Mouse (Mus musculus) MEL-GATA-1-ER (cell line): Measurements from ENCODE around the gene Arid3b.

ENCODE experiments used
- DNase-seq: peaks from one replicate; pipeline ENCODE4 v3.0.0-alpha.2; 2012; ENCODE audit warnings: low read depth; ENCODE audit errors: extremely low read depth

Gene Arid3b

DNA sequence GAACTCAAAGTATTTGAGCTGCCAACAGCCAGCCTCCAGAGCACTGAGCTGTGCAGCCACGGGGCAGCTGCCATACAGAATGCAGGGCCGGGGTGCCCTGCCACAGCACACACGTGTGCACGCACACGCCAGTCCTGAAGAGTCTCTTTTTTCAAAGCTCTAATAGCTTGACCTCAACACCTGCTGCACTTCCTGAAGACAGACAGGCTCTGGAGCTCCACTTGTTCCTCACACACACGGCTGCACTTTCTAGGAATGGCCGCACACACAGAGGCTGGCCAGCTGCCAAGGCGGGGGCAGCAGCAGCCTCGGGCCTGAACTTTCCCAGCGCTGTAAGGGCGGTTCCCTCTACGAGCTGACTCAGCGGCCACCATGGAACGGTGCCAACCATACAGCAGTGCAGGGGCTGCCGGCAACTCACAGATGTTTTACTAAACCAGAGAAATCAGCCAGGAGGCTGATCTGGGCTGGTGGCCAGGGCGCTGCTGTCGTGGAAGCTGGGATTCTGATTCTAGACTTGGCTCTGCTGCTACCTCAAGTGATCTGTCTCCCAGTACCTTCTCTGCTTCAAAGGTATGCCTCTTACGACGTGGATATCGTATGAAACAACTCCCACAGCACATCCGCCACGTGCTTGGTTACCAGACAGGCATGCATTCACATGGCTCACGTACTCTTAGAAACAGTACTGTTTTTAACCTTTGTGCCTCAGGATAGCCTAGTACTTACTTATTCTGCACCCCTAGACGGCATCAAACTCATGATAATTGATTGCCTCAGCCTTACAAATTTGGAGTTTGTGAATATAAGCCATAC lies 5.1 kb downstream of the Arid3b start:
- peak; percentile 93 for DNase-seq

DNA sequence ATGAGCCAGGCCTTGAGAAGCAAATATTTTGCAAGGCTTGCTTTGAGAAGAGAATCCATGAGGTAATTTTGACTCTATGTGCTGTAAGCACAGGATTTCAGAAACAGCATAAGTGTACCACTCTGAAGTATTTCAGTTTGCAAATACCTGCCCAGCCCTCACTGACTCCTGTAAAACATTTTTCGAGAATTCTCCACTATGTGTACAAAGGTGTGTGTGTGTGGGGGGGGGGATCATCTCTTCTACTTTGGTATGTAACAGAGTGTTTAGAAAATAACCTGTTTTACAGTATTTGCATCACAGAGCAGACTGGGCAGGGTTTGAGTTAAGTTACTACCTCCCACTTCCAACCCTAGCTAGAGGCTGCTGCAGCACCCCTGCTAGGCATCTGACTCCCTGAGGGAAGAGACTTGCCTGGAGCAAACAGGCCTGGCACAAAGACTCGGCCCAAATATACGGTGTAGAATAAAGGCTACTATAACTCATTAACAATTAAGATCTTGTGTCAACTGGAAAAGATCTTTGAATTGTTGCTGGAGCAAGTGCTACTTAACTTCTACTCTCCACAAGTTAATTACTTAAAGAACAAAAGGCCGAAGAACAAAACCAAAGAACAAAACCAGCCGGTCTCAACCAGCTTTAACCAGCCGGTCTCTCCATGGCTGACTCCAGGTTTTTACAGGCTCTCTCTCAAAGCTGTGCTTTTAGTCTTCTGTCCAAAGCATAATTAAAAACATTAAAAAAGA lies 6.6 kb downstream of the Arid3b start:
- DNase-seq = no peak

GRCm38 (mm10) chr9:57823397-57823796 lies 13.2 kb downstream of the Arid3b start:
- no peak for DNase-seq

DNA sequence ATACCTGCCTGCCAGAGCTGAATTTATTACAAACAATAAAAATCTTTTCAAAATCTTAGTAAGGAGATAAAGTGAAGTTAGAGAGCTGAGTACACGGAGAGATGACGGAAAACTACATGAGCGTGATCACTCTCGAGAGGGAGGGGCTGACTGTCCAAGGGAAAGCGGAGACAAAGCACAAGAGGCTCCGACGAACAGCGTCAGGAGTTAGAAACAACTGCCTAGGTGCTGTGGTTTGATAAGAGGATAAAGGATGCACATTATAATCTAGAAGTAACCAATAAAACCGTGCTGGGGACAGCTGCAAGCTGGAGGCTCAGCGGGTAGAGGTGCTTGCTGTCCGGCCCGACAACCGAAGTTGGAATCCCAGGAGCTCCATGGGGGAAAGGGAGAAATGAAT lies 13.8 kb downstream of the Arid3b start:
- peak; percentile 48 for DNase-seq

DNA sequence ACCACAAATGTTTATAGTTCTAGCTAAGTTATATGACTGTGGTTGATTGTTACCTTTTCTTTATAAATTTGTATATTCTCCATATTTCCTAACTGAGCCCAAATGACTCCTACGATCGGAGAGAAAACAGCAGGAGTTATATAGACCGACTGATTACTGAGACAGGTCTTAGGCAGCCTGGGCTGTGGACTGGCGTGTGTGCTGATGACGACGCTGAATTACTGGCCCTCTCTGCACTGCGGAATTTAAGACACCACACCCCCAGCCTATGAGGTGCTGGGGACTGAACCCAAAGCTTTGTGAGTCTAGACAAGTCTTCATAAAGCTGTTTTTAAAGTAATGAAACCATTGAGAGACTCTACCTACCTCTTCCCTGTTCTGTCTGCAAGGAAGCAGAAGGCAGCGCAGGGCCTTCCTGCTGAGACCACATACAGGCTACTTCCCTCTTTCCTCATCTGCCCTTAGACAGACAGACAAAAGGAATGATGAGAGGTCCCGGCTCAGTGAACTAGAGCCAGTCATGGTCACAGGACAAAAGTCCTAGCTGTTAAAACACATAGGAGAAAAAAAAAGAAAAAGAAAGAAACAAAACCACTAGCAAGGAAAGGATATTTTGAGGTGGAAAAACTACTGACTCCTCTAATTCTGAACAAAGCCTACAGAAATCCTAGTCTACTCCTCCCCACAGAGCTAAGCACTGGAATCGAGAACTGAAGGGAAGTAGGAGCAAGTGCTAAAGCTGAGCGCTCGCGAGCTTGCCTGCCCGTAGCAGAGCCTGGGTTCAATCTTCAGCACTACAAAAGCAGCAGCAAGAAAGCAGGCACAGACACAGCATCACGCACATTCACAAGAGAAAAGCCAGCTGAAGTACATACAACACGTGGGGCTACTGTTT lies 16.2 kb downstream of the Arid3b start:
- no peak for DNase-seq

- DNase-seq = no peak
These were observed 19.3 kb downstream of the Arid3b start for GRCm38 (mm10) chr9:57817220-57817667.

DNA sequence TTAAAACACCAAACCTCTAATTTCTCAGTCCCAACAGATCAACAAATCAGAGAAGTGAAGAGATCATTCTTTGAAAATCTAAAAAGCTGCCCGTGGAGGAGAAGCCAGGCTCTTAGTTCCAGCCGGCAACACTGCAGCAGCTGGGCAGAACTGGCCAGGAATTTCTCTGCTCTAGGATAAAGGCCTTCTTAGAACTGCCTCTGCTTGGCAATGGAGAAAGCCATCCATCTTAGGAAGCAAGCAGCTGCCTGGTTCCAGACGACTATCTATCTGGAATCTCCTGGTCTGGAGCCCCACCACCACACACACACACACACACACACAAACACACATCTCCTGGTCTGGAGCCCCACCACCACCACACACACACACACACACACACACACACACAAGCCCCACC lies 21.7 kb downstream of the Arid3b start:
- no peak for DNase-seq

- no peak for DNase-seq
These were observed 22.6 kb downstream of the Arid3b start for GRCm38 (mm10) chr9:57814014-57814413.

- no peak for DNase-seq
These were observed 24.5 kb downstream of the Arid3b start for GRCm38 (mm10) chr9:57811793-57812733.

DNA sequence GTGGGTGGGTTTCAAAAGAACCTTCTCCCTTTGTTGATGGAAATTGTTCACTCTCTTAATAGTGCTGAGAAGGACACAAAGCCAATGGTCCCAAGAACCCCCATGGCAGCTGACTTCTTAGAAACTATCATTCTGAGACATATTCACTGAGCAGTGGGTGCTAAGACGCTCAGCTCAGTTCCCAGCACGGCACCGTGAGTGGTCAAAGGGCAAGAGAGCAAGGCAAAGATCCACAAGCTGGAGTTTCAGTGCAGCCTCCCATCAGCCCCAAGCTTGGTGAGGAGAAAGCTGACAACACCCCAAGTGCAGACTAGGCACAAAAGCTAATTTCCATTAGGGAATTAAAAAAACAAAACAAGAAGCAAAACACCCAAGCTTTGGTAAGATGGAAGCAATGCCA lies 25.9 kb downstream of the Arid3b start:
- no peak for DNase-seq

DNA sequence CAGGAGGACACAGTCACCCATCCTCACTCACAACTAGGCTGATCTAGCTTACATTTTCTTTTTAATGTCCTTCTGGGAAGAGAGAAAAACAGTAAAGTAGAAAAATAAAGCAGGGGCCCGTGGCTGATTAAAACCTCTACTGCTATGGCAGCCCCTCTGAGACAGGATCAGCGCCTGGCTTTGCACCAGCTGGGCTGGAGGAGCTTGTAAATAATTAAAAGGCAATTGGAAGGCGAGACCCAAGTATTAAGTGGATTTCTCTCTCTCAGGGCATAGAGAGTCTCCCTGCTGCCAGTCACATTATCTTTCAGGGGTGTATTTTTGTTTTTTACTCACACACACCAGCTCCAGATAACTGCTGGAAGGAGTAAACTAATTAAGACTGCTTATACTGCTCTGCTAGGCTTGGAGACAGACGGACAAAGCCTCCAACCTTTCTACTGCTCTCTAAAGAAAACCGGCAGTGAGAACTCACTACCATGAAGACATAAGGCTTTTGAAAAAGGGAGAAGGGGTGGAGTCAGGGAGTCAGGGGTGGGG lies 27.8 kb downstream of the Arid3b start:
- DNase-seq = no peak

DNA sequence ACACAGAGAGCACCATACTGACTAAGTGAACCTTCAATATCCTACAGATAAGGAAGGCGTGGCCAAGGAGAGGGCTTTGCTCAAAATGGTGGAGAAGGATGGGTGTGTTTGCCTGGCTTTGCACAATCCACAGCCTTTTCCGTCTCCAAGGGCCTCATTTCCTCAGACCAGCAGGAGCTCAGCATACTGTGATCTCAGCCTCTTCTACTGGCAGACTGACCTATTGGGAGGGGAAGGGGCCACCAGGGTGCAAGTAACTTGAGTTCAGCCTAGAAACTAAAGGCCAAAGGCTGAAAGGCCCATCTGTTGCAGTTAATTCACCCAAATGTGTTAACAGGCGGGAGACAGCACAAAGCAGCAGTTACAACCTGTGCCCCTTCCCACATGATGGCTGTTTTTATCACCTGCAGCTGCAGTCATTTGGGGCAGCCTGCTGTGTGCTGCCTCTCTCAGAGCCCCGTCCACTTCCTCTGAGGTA lies 29.4 kb downstream of the Arid3b start:
- DNase-seq = no peak

DNA sequence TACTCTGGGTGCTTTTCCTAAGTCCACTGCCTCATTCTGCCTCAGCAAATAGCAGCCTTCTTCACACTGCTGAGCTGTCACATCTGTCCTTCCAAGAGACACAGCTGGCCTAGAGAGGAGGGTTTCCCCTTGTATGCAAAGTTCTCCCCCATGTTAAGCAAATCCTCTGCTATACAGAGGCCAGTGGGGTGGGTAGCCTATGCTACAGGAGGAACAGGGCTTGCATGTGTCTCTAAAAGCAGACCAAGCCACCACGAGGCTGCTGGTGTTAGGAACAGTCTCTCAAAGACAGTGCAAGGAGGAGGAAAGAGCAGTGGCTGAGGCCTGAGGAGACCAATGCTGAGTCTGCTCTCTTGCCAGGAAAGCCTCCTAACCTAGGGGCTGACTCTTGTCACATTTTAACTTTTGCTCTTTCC lies 30.5 kb downstream of the Arid3b start:
- DNase-seq = no peak

DNA sequence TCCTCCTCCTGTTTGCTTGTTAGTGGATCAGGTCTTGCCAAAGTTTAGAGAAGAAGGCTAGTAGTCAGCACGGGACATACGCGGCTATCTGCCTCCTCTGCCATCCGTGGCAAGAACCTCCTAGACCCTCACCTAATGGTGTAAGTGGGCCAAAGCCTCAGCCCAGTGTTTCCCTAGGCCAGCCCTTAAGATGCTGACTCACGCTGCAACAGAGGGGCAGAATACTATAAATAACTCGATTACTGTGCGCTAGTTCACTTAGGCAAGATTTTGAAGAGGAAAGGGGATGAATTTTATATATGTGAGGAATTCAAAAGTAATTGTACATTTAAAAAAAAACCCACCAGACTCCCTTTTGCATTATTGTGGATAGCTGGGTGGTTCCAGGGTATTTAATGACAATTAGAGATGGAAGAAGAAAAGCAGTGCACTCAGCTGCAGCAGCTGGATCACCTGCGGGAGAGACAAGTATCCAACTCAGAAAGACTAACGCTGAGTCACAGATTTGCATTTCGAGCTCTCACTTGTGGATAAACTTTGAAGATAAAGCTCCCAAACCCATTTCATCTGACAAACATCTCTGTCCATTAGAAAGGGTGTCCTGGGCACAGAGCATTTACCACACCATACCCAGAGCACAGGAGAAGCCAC lies 31.4 kb downstream of the Arid3b start:
- DNase-seq = no peak

GRCm38 (mm10) chr9:57803839-57804238 lies 32.8 kb downstream of the Arid3b start:
- DNase-seq = no peak

DNA sequence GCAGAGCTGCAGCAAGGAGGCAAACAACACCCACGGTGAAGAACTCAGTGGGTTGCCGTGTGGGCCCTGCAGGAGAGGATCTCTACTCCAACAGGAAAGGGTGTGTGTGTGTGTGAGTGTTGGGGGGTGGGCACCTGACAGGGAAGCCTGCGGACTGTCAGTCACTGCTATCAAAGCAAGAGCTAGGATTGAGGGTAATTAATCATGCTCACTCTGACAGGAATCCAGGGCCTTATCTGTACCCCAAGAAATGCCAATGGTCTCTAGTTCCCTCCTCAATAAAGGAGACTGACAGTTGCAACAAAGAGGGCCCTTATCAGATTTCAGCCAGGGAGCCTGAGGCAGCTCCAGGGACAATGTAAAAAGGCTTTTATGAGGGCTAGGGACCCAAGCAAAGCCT lies 33.5 kb downstream of the Arid3b start:
- no peak for DNase-seq

DNA sequence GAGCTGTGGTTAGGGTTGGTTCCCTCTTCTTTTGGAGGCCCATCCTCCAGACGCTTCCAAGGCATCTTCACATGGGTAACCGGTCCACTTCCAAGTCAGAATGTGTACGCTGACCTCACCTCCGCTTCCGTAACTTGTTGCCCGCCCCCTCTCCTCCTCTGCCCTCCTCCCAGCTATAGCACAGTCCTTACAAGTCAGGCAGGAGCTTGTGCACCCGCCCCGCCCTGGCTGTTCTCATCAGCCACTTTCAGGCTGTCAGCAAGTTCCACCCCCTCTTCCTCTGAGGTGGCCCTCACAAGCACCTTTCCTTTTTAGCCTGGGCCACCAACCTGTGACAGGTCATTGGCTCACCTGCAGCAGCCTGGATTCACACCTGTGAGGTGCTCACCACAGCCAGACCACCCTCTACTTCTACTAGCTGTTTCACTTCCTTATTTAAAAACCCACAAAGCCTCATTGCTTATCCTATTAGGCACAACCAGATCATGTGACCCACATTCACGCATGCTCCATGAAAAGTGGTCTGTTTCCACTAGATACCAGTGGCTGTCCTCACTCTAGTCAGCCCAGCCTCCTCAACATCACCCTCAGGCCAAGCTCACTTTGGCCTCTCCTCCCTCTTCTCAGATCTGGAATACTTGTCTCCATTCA lies 36.1 kb downstream of the Arid3b start:
- peak; percentile 74 for DNase-seq

- no peak for DNase-seq
These were observed 37.8 kb downstream of the Arid3b start for GRCm38 (mm10) chr9:57798725-57799253.

GRCm38 (mm10) chr9:57797456-57797855 lies 39.1 kb downstream of the Arid3b start:
- no peak for DNase-seq
